Mouse (Mus musculus) olfactory bulb, adult 2 months (tissue): ENCODE results near the gene Fbxw9.

ENCODE experiments used
- CTCF ChIP-seq: fragments of 200-500 bp; IDR thresholded peaks from 2 replicates; pipeline ENCODE4 v1.5.1; 2012; ENCODE audit warnings: low read depth, mild to moderate bottlenecking, low read length, moderate library complexity; ENCODE audit not compliant: insufficient read depth
- POLR2A ChIP-seq: fragments of 200-500 bp; IDR thresholded peaks from 2 replicates; pipeline ENCODE4 v1.6.1; 2012; ENCODE audit warnings: mild to moderate bottlenecking, low read depth, low read length, moderate library complexity; ENCODE audit not compliant: insufficient read depth

GRCm38 (mm10) chr8:85037366-85037680 is 22.5 kb upstream of the Fbxw9 start:
- TF ChIP-seq POLR2A (no peak), CTCF (no peak)
